Mouse (Mus musculus): ENCODE measurements around the gene Chst2.

Chst2 gene

GRCm38 (mm10) chr9:95353829-95354391 is 52.6 kb downstream of the Chst2 start:
- no peak for DNase-seq

DNA sequence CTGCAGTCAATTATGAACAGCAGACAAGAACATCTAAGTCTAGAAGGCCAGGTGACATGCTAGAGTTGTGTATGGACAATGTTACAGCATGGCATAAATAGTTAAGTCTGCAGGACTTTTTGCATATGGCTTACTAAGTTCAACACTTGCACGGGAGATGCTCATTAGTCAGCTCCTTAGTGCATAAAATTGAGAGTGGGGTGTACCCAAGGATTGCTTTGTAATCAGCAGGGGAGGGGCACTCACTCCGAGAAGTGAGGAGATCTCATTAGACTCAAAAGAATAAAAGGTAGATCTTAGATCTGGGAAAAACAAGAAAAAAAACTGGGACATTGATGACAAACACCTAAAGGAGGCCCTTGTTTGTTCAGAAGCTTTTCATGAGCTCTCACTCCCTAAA is 54.6 kb downstream of the Chst2 start:
- no peak for DNase-seq

DNA sequence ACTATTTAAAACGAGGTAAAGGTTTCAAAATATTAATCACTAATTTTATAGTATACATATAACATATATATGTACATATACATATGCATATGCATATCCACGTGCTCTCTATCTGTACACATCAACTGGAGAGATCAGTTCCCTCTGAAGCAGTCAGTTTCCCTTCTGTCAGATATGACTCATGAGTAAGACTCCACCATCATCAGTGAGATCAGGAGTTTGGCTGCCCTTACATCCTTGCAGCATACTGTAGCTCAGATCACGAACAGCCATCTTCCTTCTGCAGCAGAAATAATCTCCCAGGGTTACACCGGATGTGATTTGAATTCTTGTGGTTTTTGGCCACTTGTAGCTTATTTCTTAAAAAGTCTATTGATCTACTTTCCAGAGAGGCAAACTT is 56.0 kb downstream of the Chst2 start:
- peak; percentile 5 for DNase-seq

Data from kidney, adult 9 months (tissue).